Mouse (Mus musculus) MEL (cell line): ENCODE data around the gene Rest. TPM values are rescaled to one million over a fixed set of nuclear protein-coding genes. Genes with fewer than 3 reads are reported as not detected.
A peak's percentile ranks its signal among the peaks of the same experiment; 100 is the strongest.

Source experiments
- DNase-seq: peaks from one replicate; pipeline ENCODE4 v3.0.0; 2011; ENCODE audit warnings: low read depth, low spot score
- H3K27ac ChIP-seq: 2 replicates; pipeline ENCODE4 v1.5.1; 2012; ENCODE audit warnings: low read depth, mild to moderate bottlenecking, control low read depth, low read length, moderate library complexity; ENCODE audit not compliant: control insufficient read depth
- H3K27me3 ChIP-seq, 2 experiments: fragments of 150-350 bp in 1 of 2; sonication (generic) in 1 of 2; 2 replicates each; pipeline ENCODE4 v1.6.1; 2012; ENCODE audit warnings: low read length in 2 of 2, mild to moderate bottlenecking in 2 of 2, improper control_type of control experiment in 1 of 2, moderate library complexity in 1 of 2; ENCODE audit not compliant: insufficient read depth in 2 of 2, control insufficient read depth in 1 of 2
- H3K36me3 ChIP-seq, 2 experiments: 2 replicates each; pipeline ENCODE4 v1.6.1; 2012 to 2014; ENCODE audit warnings: low read length in 2 of 2, improper control_type of control experiment in 1 of 2, inconsistent platforms in 1 of 2, mild to moderate bottlenecking in 1 of 2; ENCODE audit not compliant: insufficient read depth in 2 of 2, control insufficient read depth in 1 of 2
- H3K4me1 ChIP-seq, 2 experiments: fragments of 150-350 bp in 1 of 2; sonication (generic) in 1 of 2; 2 replicates each; pipeline ENCODE4 v1.6.1; 2012; ENCODE audit warnings: low read length in 2 of 2, improper control_type of control experiment in 1 of 2, mild to moderate bottlenecking in 1 of 2; ENCODE audit not compliant: insufficient read depth in 2 of 2, control insufficient read depth in 1 of 2
- H3K4me3 ChIP-seq, 2 experiments: fragments of 150-350 bp in 1 of 2; sonication (generic) in 1 of 2; 2 replicates each; pipeline ENCODE4 v1.5.1; 2012; ENCODE audit warnings: low read depth in 2 of 2, low read length in 2 of 2, mild to moderate bottlenecking in 2 of 2, moderate library complexity in 2 of 2, control low read depth in 1 of 2, improper control_type of control experiment in 1 of 2; ENCODE audit not compliant: control insufficient read depth in 1 of 2, insufficient read depth in 1 of 2
- H3K79me2 ChIP-seq: 2 replicates; pipeline ENCODE4 v1.6.1; 2012; ENCODE audit warnings: mild to moderate bottlenecking, low read length, moderate library complexity; ENCODE audit not compliant: control insufficient read depth, poor library complexity, insufficient read depth
- H3K9ac ChIP-seq: 2 replicates; pipeline ENCODE4 v1.6.1; 2012; ENCODE audit warnings: low read depth, mild to moderate bottlenecking, control low read depth, low read length, moderate library complexity; ENCODE audit not compliant: control insufficient read depth, poor library complexity, severe bottlenecking
- H3K9me3 ChIP-seq: fragments of 150-350 bp; sonication (generic); replicated peaks from 2 replicates; pipeline ENCODE4 v1.6.1; 2012; ENCODE audit warnings: mild to moderate bottlenecking, low read length, improper control_type of control experiment, moderate library complexity; ENCODE audit not compliant: insufficient read depth
- CTCF ChIP-seq, 3 experiments: IDR thresholded peaks in 2 of 3; conservative IDR thresholded peaks in 1 of 3; 2 replicates each; pipeline ENCODE4 v1.5.1; 2011 to 2012; ENCODE audit warnings: low read length in 3 of 3, low read depth in 2 of 3, mild to moderate bottlenecking in 2 of 3, improper control_type of control experiment in 1 of 3, inconsistent platforms in 1 of 3, mixed read lengths in 1 of 3, moderate library complexity in 1 of 3; ENCODE audit not compliant: control insufficient read depth in 1 of 3, insufficient read depth in 1 of 3, poor library complexity in 1 of 3, severe bottlenecking in 1 of 3
- EP300 ChIP-seq, 2 experiments: IDR thresholded peaks; 2 replicates each; pipeline ENCODE4 v1.6.1; 2011; ENCODE audit warnings: improper control_type of control experiment in 2 of 2, low read length in 2 of 2, low read depth in 1 of 2, mild to moderate bottlenecking in 1 of 2
- ETS1 ChIP-seq: IDR thresholded peaks from 2 replicates; pipeline ENCODE4 v1.6.1; 2012; ENCODE audit warnings: low read depth, mild to moderate bottlenecking, inconsistent platforms, low read length, improper control_type of control experiment, moderate library complexity
- GATA1 ChIP-seq: IDR thresholded peaks from 2 replicates; pipeline ENCODE4 v1.6.1; 2011; ENCODE audit warnings: low read depth, low read length, improper control_type of control experiment
- HCFC1 ChIP-seq: IDR thresholded peaks from 2 replicates; pipeline ENCODE4 v1.6.1; 2012; ENCODE audit warnings: low read depth, mild to moderate bottlenecking, inconsistent platforms, low read length, improper control_type of control experiment, moderate library complexity
- JUND ChIP-seq: IDR thresholded peaks from 2 replicates; pipeline ENCODE4 v1.6.1; 2011; ENCODE audit warnings: low read depth, mild to moderate bottlenecking, improper control_type of control experiment, low read length
- MAZ ChIP-seq: IDR thresholded peaks from 2 replicates; pipeline ENCODE4 v1.6.1; 2012; ENCODE audit warnings: low read depth, mild to moderate bottlenecking, inconsistent platforms, low read length, improper control_type of control experiment
- MXI1 ChIP-seq: IDR thresholded peaks from 2 replicates; pipeline ENCODE4 v1.6.1; 2011; ENCODE audit warnings: mild to moderate bottlenecking, low read depth, low read length, improper control_type of control experiment
- MYB ChIP-seq: IDR thresholded peaks from 2 replicates; pipeline ENCODE4 v1.6.1; 2011; ENCODE audit warnings: mild to moderate bottlenecking, low read depth, low read length, improper control_type of control experiment
- MYC ChIP-seq: IDR thresholded peaks from 2 replicates; pipeline ENCODE4 v1.6.1; 2011; ENCODE audit warnings: low read depth, mild to moderate bottlenecking, low read length, improper control_type of control experiment, moderate library complexity
- POLR2A ChIP-seq, 2 experiments: IDR thresholded peaks; 2 replicates each; pipeline ENCODE4 v1.6.1; 2011 to 2012; ENCODE audit warnings: low read length in 2 of 2, mild to moderate bottlenecking in 2 of 2, control low read depth in 1 of 2, improper control_type of control experiment in 1 of 2, low read depth in 1 of 2, moderate library complexity in 1 of 2; ENCODE audit not compliant: control insufficient read depth in 1 of 2, insufficient read depth in 1 of 2, poor library complexity in 1 of 2
- RCOR1 ChIP-seq: IDR thresholded peaks from 2 replicates; pipeline ENCODE4 v1.6.1; 2012; ENCODE audit warnings: low read depth, mild to moderate bottlenecking, inconsistent platforms, low read length, improper control_type of control experiment
- SIN3A ChIP-seq: IDR thresholded peaks from 2 replicates; pipeline ENCODE4 v1.6.1; 2012; ENCODE audit warnings: low read length, improper control_type of control experiment, inconsistent platforms
- TCF12 ChIP-seq: IDR thresholded peaks from 2 replicates; pipeline ENCODE4 v1.6.1; 2014; ENCODE audit warnings: low read depth, mild to moderate bottlenecking, inconsistent platforms, low read length, improper control_type of control experiment, moderate library complexity
- UBTF ChIP-seq: IDR thresholded peaks from 2 replicates; pipeline ENCODE4 v1.6.1; 2012; ENCODE audit warnings: low read depth, mild to moderate bottlenecking, inconsistent platforms, low read length, improper control_type of control experiment, moderate library complexity, borderline replicate concordance; ENCODE audit not compliant: insufficient read depth
- ZC3H11A ChIP-seq: IDR thresholded peaks from 2 replicates; pipeline ENCODE4 v1.6.1; 2012; ENCODE audit warnings: low read depth, mild to moderate bottlenecking, inconsistent platforms, low read length, improper control_type of control experiment
- polyA plus RNA-seq, 2 experiments: library from polyadenylated mRNA; stranded (reverse) in 1 of 2; unstranded in 1 of 2; fragments of >175 nt in 1 of 2; fragments of >200 nt in 1 of 2; gene quantifications; 2 replicates each; pipeline versions ENCODE4 v1.2.1 to v1.2.4; 2012; ENCODE audit warnings: low replicate concordance in 2 of 2, low read depth in 1 of 2; ENCODE audit not compliant: insufficient read length in 2 of 2, insufficient read depth in 1 of 2, missing spikeins in 1 of 2
- total RNA-seq: library from RNA; depleted of rRNA; stranded (reverse); fragments of 300-350 nt; gene quantifications from 2 replicates; pipeline ENCODE4 v1.2.3, GENCODE M21; 2012

Gene Rest
- total and polyA plus RNA-seq, 3 experiments: 7.4 to 20.6 (median 19.3) TPM

GRCm38 (mm10) chr5:77307821-77308553, 42.7 kb downstream of the Rest start:
- Histone ChIP-seq H3K9me3 (no peaks in the 10 kb centered on the region), H3K36me3 (peaks cover 21 to 26% of the 10 kb centered on the region in 2 experiments), H3K27ac (peak overlapping the region; percentile 11; the same call in 1 of the 2 replicates), H3K27me3 (no peaks in the 10 kb centered on the region), H3K9ac (peak overlapping the region; percentile 85), H3K79me2 (peaks cover 52% of the 10 kb centered on the region), H3K4me3 (peak overlapping the region; percentile 70 to 84), H3K4me1 (peaks cover 5 to 8% of the 10 kb centered on the region in 2 experiments)
- TF ChIP-seq RCOR1: peak; percentile 57; the same call in 1 of the 2 replicates
- TF ChIP-seq MAZ: no peak
- peak; percentile 81 for TF ChIP-seq SIN3A
- peak; percentile 14; the same call in 1 of the 2 replicates for TF ChIP-seq TCF12
- TF ChIP-seq POLR2A (IDR thresholded peaks at IDR 0.05; ENCODE audit: control insufficient read depth in 1 of 2, insufficient read depth in 1 of 2, low read depth in 1 of 2, low read length in 2 of 2, poor library complexity in 1 of 2): no peak
- 0 out of 2 replicates have a peak, but pooled peaks have one; percentile 35 for TF ChIP-seq GATA1
- TF ChIP-seq EP300 (IDR thresholded peaks at IDR 0.05; ENCODE audit: low read depth in 1 of 2, low read length in 2 of 2): peak; percentile 33 to 59; a peak in 3 of 4 replicates
- TF ChIP-seq MXI1: peak; percentile 67; the same call in 1 of the 2 replicates
- TF ChIP-seq ETS1: peak; percentile 31
- no peak for TF ChIP-seq MYC
- TF ChIP-seq HCFC1: no peak
- TF ChIP-seq MYB: no peak
- TF ChIP-seq ZC3H11A: no peak
- peak; percentile 67 for DNase-seq

DNA sequence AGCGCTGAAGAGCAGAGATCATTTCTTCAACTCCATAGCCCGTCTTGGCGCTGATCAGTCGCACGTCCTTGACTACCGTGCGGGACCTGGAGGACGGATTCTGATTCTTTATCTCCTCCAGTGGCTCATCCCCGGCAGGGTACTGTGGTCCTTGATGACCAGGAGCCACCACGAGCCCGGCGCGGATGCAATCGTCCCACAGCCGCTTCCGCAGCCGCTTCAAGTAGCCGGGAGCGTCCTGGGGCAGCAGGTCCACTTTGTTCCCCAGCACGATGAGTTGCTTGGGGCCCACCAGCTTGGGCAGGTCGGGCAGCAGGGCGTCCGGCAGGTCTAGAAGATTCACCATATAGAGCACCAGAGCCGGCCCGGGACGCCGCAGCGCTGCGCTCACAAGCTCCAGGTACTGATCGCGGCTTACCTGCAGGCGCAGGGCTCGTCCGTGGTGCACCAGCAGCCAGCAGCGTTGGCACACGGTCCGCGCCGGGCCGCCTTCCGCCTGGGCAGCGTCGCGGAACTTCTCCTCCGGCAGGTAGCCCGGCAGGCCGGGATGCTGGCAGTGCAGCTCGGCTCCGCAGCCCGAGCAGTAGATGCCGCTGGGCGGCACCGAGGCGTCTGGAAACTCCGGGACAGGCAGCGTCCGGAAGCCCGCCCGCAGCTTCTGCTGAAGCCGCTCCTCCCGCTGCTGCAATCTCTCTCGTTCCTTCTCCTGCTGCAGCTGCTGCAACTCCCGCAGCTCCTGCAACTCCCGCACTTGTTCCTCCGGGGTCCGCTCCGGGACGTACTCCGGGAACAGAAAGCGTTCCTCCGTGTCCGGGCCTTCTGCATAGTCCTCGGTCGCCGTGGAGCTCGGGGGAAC, 44.0 kb downstream of the Rest start:
- Histone ChIP-seq H3K4me1 (peaks cover 5 to 8% of the 10 kb centered on the region in 2 experiments), H3K4me3 (peak overlapping the region; percentile 70 to 84), H3K36me3 (peaks cover 16 to 26% of the 10 kb centered on the region in 2 experiments), H3K9ac (peak overlapping the region; percentile 85), H3K9me3 (no peaks in the 10 kb centered on the region), H3K79me2 (peaks cover 58% of the 10 kb centered on the region)
- DNase-seq: peak; percentile 71
- no peak for TF ChIP-seq JUND
- TF ChIP-seq CTCF (IDR thresholded peaks at IDR 0.05 in 2 of 3, conservative IDR thresholded peaks at IDR 0.05 in 1 of 3; ENCODE audit: control insufficient read depth in 1 of 3, insufficient read depth in 1 of 3, low read depth in 2 of 3, low read length in 3 of 3, poor library complexity in 1 of 3, severe bottlenecking in 1 of 3): 0 out of 6 replicates have a peak, but pooled peaks of 1 of the 3 experiments have one; percentile 1
- peak; percentile 95; the same call in 1 of the 2 replicates for TF ChIP-seq UBTF
- TF ChIP-seq, all 39 proteins: peak for 2
- Histone ChIP-seq H3K27me3 (no peaks in the 10 kb centered on the region), H3K27ac (peak overlapping the region; percentile 25)
